Comparison of ENCODE assay signal across 18 mouse cellular contexts in the genomic region with DNA sequence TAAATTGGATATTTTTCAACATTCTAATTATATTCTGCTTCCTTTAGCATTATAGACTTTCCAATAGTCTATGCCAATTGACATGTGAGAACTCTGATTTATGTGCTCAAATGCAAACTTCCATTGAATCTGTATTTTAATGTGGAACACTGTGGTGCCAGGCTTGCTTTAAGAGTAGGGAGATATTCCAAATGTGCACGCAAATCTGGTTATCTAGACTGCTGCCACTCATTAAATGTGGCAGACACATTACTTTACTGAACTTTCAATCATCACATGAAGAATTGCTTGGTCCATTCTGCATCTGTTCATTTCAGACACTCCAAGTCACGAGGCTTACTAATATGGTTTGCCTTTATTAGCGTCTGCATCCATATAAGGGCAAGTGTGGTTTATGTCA.
"Had no signal": no experiment of that assay in that cellular context is flagged by ENCODE, and none has a peak within 500 bp of the region (broad histone marks: within the 10 kb centered on the region; RNA-seq: fewer than 3 reads in every experiment).

No protein-coding gene starts in this region.

- DNase-seq: lung, adult 18-20 months; lung, embryonic 14.5 days; lung, postnatal 10 days; lung, postnatal 4 days; midbrain, embryonic 14.5 days; retina, postnatal 1 day; right cerebral cortex, adult 18-20 months; right cerebral cortex, postnatal 25 days; right cerebral cortex, postnatal 4 days; spleen, adult 18-20 months; thymus, adult 18-20 months; thymus, postnatal 14 days; thymus, postnatal 36 days had no signal

- H3K9me3 ChIP-seq: midbrain, embryonic 10.5 days; neural tube, embryonic 13.5 days; neural tube, embryonic 15.5 days had no signal

- H3K4me1 ChIP-seq: midbrain, embryonic 10.5 days; neural tube, embryonic 13.5 days; neural tube, embryonic 15.5 days had no signal

- H3K27me3 ChIP-seq: neural tube, embryonic 13.5 days; neural tube, embryonic 15.5 days had no signal

- H3K9ac ChIP-seq: lung, embryonic 14.5 days; neural tube, embryonic 13.5 days; neural tube, embryonic 15.5 days had no signal

- H3K36me3 ChIP-seq: midbrain, embryonic 10.5 days; neural tube, embryonic 13.5 days; neural tube, embryonic 15.5 days had no signal

- H3K27ac ChIP-seq: midbrain, embryonic 10.5 days; neural tube, embryonic 13.5 days; neural tube, embryonic 15.5 days had no signal

- ATAC-seq: midbrain, embryonic 16.5 days had no signal

- H3K4me3 ChIP-seq: midbrain, embryonic 10.5 days; myocyte; neural tube, embryonic 13.5 days; neural tube, embryonic 15.5 days had no signal

- H3K4me2 ChIP-seq: lung, embryonic 14.5 days; neural tube, embryonic 13.5 days; neural tube, embryonic 15.5 days had no signal
